Mouse (Mus musculus) liver, embryonic 12.5 days (tissue): Measurements from ENCODE around the gene Gm7879. TPM values are rescaled to one million over a fixed set of nuclear protein-coding genes. Genes with fewer than 3 reads are reported as not detected.
A peak's percentile ranks its signal among the peaks of the same experiment; 100 is the strongest.
"Not testable (repeated sequence)": the region's sequence is repeated elsewhere in the genome, so short reads cannot be mapped to it uniquely, and the experiment has no call there.

ENCODE experiments used
- ATAC-seq: fragments of 200-750 bp; cut with Nextera tagmentation; 2 replicates; pipeline ENCODE4 v1.8.0; 2017; ENCODE audit warnings: moderate number of reproducible peaks, mild to moderate bottlenecking, moderate library complexity
- H3K27ac ChIP-seq: fragments of 300-500 bp; sonication (generic); 2 replicates; pipeline ENCODE4 v1.5.1; 2016; ENCODE audit warnings: mild to moderate bottlenecking
- H3K27me3 ChIP-seq: fragments of 300-500 bp; sonication (generic); replicated peaks from 2 replicates; pipeline ENCODE4 v1.6.1; 2016; ENCODE audit warnings: mild to moderate bottlenecking, moderate library complexity
- H3K36me3 ChIP-seq: fragments of 300-500 bp; sonication (generic); 2 replicates; pipeline ENCODE4 v1.6.1; 2016; ENCODE audit warnings: mild to moderate bottlenecking, moderate library complexity
- H3K4me1 ChIP-seq: fragments of 300-500 bp; sonication (generic); 2 replicates; pipeline ENCODE4 v1.6.1; 2016
- H3K4me2 ChIP-seq: fragments of 300-500 bp; sonication (generic); 2 replicates; pipeline ENCODE4 v1.6.1; 2016; ENCODE audit warnings: mild to moderate bottlenecking, moderate library complexity
- H3K4me3 ChIP-seq: fragments of 300-500 bp; sonication (generic); 2 replicates; pipeline ENCODE4 v1.5.1; 2016; ENCODE audit warnings: mild to moderate bottlenecking, moderate library complexity
- H3K9ac ChIP-seq: fragments of 300-500 bp; sonication (generic); 2 replicates; pipeline ENCODE4 v1.6.1; 2016; ENCODE audit warnings: mild to moderate bottlenecking, moderate library complexity
- H3K9me3 ChIP-seq: fragments of 300-500 bp; sonication (generic); replicated peaks from 2 replicates; pipeline ENCODE4 v1.6.1; 2016; ENCODE audit warnings: mild to moderate bottlenecking, moderate library complexity
- WGBS: fragments of 180-500 bp; shearing (Covaris S2); methylation state at CpG from one replicate; pipeline ENCODE4 v1.1.7; 2016; ENCODE audit not compliant: insufficient replicate concordance; 5-methylcytosine and 5-hydroxymethylcytosine counted together
- polyA plus RNA-seq: library from polyadenylated mRNA; unstranded; fragments of >200 nt; fragmentation: Nextera tagmentation; extraction: Ambion mirVana; gene quantifications from 2 replicates; pipeline ENCODE4 v1.2.1, GENCODE M21; 2016

Gene Gm7879
- 0.76 TPM in 1 of 2 replicates, not detected in the other for polyA plus RNA-seq

GRCm38 (mm10) chr5:43912844-43913243 lies at the start of gene Gm7879:
TSS of gene Gm7879 (plus strand) at chr5:43913144.
- H3K4me1 ChIP-seq, H3K9me3 ChIP-seq, ATAC-seq, H3K27me3 ChIP-seq, H3K4me2 ChIP-seq, H3K4me3 ChIP-seq, H3K27ac ChIP-seq, H3K9ac ChIP-seq, H3K36me3 ChIP-seq: not testable (repeated sequence)
- whole genome bisulfite sequencing: 95% methylated on average over 4 of the region's 4 CpGs

- Histone ChIP-seq H3K36me3 (no peaks in the 10 kb centered on the region), H3K27me3 (no peaks in the 10 kb centered on the region), H3K4me2 (no peak overlapping the region), H3K9me3 (no peaks in the 10 kb centered on the region), H3K4me1 (peaks cover 12% of the 10 kb centered on the region), H3K27ac (no peak overlapping the region), H3K9ac (no peak overlapping the region), H3K4me3 (no peak overlapping the region)
- 60% methylated on average over 6 of the region's 6 CpGs for WGBS
- ATAC-seq: no peak
Observed at GRCm38 (mm10) chr5:43863642-43864041, 49.3 kb upstream of the Gm7879 start.

GRCm38 (mm10) chr5:43865316-43865715 lies 47.6 kb upstream of the Gm7879 start:
- Histone ChIP-seq H3K4me2 (no peak overlapping the region), H3K4me1 (peaks cover 21% of the 10 kb centered on the region), H3K36me3 (no peaks in the 10 kb centered on the region), H3K9me3 (no peaks in the 10 kb centered on the region), H3K27ac (no peak overlapping the region), H3K9ac (no peak overlapping the region), H3K4me3 (no peak overlapping the region), H3K27me3 (no peaks in the 10 kb centered on the region)
- 30% methylated on average over 2 of the region's 2 CpGs for WGBS
- no peak for ATAC-seq

- Histone ChIP-seq H3K4me2 (peak within 1 kb of the TSS; percentile 63), H3K27me3 (no peaks in the 10 kb centered on the region), H3K27ac (peak within 1 kb of the TSS; percentile 56; the same call in 1 of the 2 replicates), H3K4me3 (peak within 1 kb of the TSS; percentile 33), H3K4me1 (peaks cover 25% of the 10 kb centered on the region), H3K9ac (no peak within 1 kb of the TSS), H3K9me3 (no peaks in the 10 kb centered on the region), H3K36me3 (no peaks in the 10 kb centered on the region)
- no peak for ATAC-seq
Observed at GRCm38 (mm10) chr5:43868253-43868652, 44.7 kb upstream of the Gm7879 start, which contains the start of gene Cd38. TSS of gene Cd38 (plus strand) at chr5:43868553.

GRCm38 (mm10) chr5:43868711-43869600 lies 44.0 kb upstream of the Gm7879 start:
- Histone ChIP-seq H3K27ac (peak overlapping the region; percentile 56; the same call in 1 of the 2 replicates), H3K4me3 (peak overlapping the region; percentile 33), H3K27me3 (no peaks in the 10 kb centered on the region), H3K36me3 (no peaks in the 10 kb centered on the region), H3K9me3 (no peaks in the 10 kb centered on the region), H3K4me2 (peak overlapping the region; percentile 63), H3K4me1 (peaks cover 25% of the 10 kb centered on the region), H3K9ac (no peak overlapping the region)
- WGBS: 2% methylated on average over 28 of the region's 28 CpGs
- ATAC-seq: peak; percentile 43

- ATAC-seq: 0 out of 2 replicates have a peak, but pooled peaks have one; percentile 24
Observed at GRCm38 (mm10) chr5:43871845-43872244, 41.1 kb upstream of the Gm7879 start.

GRCm38 (mm10) chr5:43872652-43873051 lies 40.3 kb upstream of the Gm7879 start:
- Histone ChIP-seq H3K4me3 (no peak overlapping the region), H3K9ac (no peak overlapping the region), H3K27ac (no peak overlapping the region), H3K9me3 (no peaks in the 10 kb centered on the region), H3K36me3 (no peaks in the 10 kb centered on the region), H3K4me2 (no peak overlapping the region), H3K4me1 (peaks cover 19% of the 10 kb centered on the region), H3K27me3 (no peaks in the 10 kb centered on the region)
- no peak for ATAC-seq
- 31% methylated on average over 1 of the region's 1 CpGs for WGBS

More at GRCm38 (mm10) chr5:43871845-43872244, 41.1 kb upstream of the Gm7879 start:
- Histone ChIP-seq H3K4me2 (no peak overlapping the region), H3K4me3 (no peak overlapping the region), H3K4me1 (peaks cover 25% of the 10 kb centered on the region), H3K36me3 (no peaks in the 10 kb centered on the region), H3K27ac (no peak overlapping the region), H3K27me3 (no peaks in the 10 kb centered on the region), H3K9me3 (no peaks in the 10 kb centered on the region), H3K9ac (no peak overlapping the region)
- WGBS: 36% methylated on average over 1 of the region's 1 CpGs

- no peak overlapping the region for H3K9ac ChIP-seq
- H3K4me1 ChIP-seq: no peaks in the 10 kb centered on the region
- no peaks in the 10 kb centered on the region for H3K9me3 ChIP-seq
- 49% methylated on average over 3 of the region's 3 CpGs for WGBS
- ATAC-seq: no peak
- H3K4me2 ChIP-seq: no peak overlapping the region
- no peak overlapping the region for H3K27ac ChIP-seq
- no peaks in the 10 kb centered on the region for H3K36me3 ChIP-seq
- H3K4me3 ChIP-seq: no peak overlapping the region
- no peaks in the 10 kb centered on the region for H3K27me3 ChIP-seq
Observed at GRCm38 (mm10) chr5:43882034-43882433, 30.9 kb upstream of the Gm7879 start.

- Histone ChIP-seq H3K9me3 (no peaks in the 10 kb centered on the region), H3K27me3 (no peaks in the 10 kb centered on the region), H3K27ac (no peak overlapping the region), H3K9ac (no peak overlapping the region), H3K36me3 (no peaks in the 10 kb centered on the region), H3K4me2 (no peak overlapping the region), H3K4me3 (no peak overlapping the region), H3K4me1 (no peaks in the 10 kb centered on the region)
- ATAC-seq: no peak
- WGBS: 13% methylated on average over 3 of the region's 3 CpGs
Observed at GRCm38 (mm10) chr5:43885060-43885820, 27.7 kb upstream of the Gm7879 start.

- no peak for ATAC-seq
Observed at GRCm38 (mm10) chr5:43892386-43892785, 20.6 kb upstream of the Gm7879 start.

GRCm38 (mm10) chr5:43894113-43894512 lies 18.8 kb upstream of the Gm7879 start:
- no peak for ATAC-seq
- 46% methylated on average over 2 of the region's 2 CpGs for WGBS
- H3K27ac ChIP-seq: no peak overlapping the region

More at GRCm38 (mm10) chr5:43892386-43892785, 20.6 kb upstream of the Gm7879 start:
- Histone ChIP-seq H3K9ac (no peak overlapping the region), H3K4me3 (no peak overlapping the region), H3K27me3 (no peaks in the 10 kb centered on the region), H3K27ac (no peak overlapping the region), H3K4me1 (no peaks in the 10 kb centered on the region), H3K9me3 (no peaks in the 10 kb centered on the region), H3K4me2 (no peak overlapping the region), H3K36me3 (no peaks in the 10 kb centered on the region)
- WGBS: 17% methylated on average over 1 of the region's 1 CpGs

GRCm38 (mm10) chr5:43895931-43896330 lies 17.0 kb upstream of the Gm7879 start:
- Histone ChIP-seq H3K27ac (no peak overlapping the region), H3K4me3 (no peak overlapping the region), H3K27me3 (no peaks in the 10 kb centered on the region), H3K4me2 (no peak overlapping the region), H3K36me3 (no peaks in the 10 kb centered on the region), H3K9me3 (no peaks in the 10 kb centered on the region), H3K4me1 (no peaks in the 10 kb centered on the region), H3K9ac (no peak overlapping the region)
- WGBS: 75% methylated on average over 3 of the region's 3 CpGs
- ATAC-seq: no peak

More at GRCm38 (mm10) chr5:43894113-43894512, 18.8 kb upstream of the Gm7879 start:
- Histone ChIP-seq H3K9ac (no peak overlapping the region), H3K4me1 (no peaks in the 10 kb centered on the region), H3K4me3 (no peak overlapping the region), H3K36me3 (no peaks in the 10 kb centered on the region), H3K9me3 (no peaks in the 10 kb centered on the region), H3K27me3 (no peaks in the 10 kb centered on the region), H3K4me2 (no peak overlapping the region)
